Mouse (Mus musculus) hindbrain, embryonic 10.5 days (tissue): ENCODE results near the gene Ehd4. TPM values are rescaled to one million over a fixed set of nuclear protein-coding genes. Genes with fewer than 3 reads are reported as not detected.

Source experiments
- polyA plus RNA-seq: library from polyadenylated mRNA; unstranded; fragments of >200 nt; fragmentation: Nextera tagmentation; extraction: Ambion mirVana; gene quantifications from 2 replicates; pipeline ENCODE4 v1.2.1, GENCODE M21; 2016

Ehd4 gene
- polyA plus RNA-seq, 1 experiment from 2014 or later: 24.8 TPM

Other genes starting within 250 kb of the Ehd4 start
- 4.0 and 4.1 TPM in 2 replicates for gene Mapkbp1, start 181.9 kb downstream of the Ehd4 start, polyA plus RNA-seq
- gene Jmjd7, start 127.1 kb downstream of the Ehd4 start, polyA plus RNA-seq: 24.2 and 25.1 TPM in 2 replicates
- 3.3 and 6.0 TPM in 2 replicates for gene Gm28042, start 127.1 kb downstream of the Ehd4 start, polyA plus RNA-seq
- gene Pla2g4b, start 121.2 kb downstream of the Ehd4 start, polyA plus RNA-seq: 3.2 and 3.8 TPM in 2 replicates
- 0.21 TPM in 1 of 2 replicates, not detected in the other for gene Pla2g4e, start 90.7 kb upstream of the Ehd4 start, polyA plus RNA-seq
- 0.04 TPM in 1 of 2 replicates, not detected in the other for gene Pla2g4d, start 134.6 kb upstream of the Ehd4 start, polyA plus RNA-seq
- not detected in 2 replicates for gene Pla2g4f, start 159.6 kb upstream of the Ehd4 start, polyA plus RNA-seq
- gene Vps39, start 198.5 kb upstream of the Ehd4 start, polyA plus RNA-seq: 27.1 and 36.0 TPM in 2 replicates
- gene Ganc, start 249.3 kb upstream of the Ehd4 start, polyA plus RNA-seq: 8.0 and 8.2 TPM in 2 replicates
- gene Tmem87a, start 249.5 kb upstream of the Ehd4 start, polyA plus RNA-seq: 4.9 and 5.2 TPM in 2 replicates